Mouse (Mus musculus) lung, postnatal 14 days (tissue): ENCODE measurements at regions not wholly inside any gene's neighbourhood (a gene's known extent, or its start where the extent isn't known, plus 50 kb on each side); places are given as distances from the start of the nearest gene placed in this dataset.

Experiments
- DNase-seq: peaks from one replicate; pipeline ENCODE4 v3.0.0; 2021

DNA sequence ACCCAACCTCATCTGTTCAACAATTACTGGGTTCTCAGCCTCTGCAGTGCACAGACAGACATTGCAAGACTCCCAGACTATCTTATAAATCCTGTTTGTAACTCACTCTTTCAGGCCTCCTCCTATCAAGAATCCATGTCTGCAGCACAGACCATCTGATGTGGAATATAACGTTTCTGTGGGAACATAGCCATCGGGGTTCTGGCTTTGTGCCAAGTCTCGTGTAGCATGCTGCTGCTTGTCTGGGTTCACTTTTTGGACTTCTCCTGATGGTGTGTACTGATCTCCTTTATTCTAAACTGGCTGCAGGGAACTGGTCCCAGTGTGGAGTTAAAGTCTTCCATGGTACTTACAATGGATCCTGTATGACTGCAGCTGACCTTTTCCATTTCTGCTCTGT is 418.0 kb upstream of the Cdh4 start:
- DNase-seq: no peak

DNA sequence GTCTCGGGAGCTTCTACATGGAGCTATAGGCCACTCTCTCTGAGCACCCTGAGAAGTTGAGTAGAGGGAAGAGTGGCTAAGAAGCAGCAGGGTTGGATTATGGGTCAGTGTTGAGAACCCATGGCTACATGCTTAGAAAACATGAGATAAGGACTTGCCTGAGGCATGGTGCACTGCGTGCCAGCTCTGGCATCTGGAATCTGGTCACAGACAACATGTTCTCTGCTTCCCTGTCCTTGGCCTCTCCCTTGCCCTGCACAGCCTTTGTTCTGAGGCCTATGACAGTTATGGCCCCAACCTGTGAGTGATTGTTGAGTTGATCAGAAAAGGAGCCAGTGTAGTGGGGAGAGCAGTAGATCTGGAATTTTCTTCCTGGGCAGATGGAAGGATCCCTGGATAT is 409.1 kb upstream of the Cdh4 start:
- DNase-seq: no peak

DNA sequence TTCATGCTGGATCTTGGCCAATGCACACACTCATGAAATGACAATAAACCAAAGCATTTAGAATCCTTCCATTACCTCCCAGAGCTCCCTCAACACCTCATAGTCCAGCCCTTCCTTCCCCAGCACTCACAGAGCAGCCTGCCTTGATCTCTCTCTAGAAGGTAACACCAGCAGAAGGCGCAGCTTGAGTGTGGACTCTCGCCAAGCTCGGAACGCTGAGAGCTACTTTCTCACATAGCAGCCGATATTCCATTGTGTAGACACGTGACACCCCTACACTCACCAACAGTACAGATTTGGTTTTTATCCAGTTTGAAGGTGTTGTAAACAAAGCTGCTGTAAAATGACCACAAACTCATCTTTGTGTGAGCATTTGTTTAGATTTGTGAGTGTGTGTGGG is 406.8 kb upstream of the Cdh4 start:
- no peak for DNase-seq

DNA sequence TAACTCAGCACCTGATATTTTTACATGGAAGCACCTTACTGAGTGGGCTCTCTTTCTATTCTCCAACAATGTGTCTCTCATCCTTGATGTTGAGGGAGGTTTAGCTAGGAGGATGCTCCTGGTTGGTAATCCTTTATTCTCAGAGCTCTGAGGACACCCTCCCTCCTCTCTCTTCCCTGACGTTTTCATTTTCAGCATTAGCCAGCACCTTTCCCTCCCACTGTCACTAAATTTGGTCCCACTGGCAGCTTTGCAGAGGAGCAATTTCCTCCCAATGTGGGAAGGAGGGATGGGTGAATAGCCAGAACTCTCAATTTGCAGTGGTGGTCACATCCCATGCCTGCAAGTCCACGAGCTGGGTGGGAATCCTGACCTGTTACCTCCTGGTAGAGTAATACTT is 402.5 kb upstream of the Cdh4 start:
- no peak for DNase-seq

DNA sequence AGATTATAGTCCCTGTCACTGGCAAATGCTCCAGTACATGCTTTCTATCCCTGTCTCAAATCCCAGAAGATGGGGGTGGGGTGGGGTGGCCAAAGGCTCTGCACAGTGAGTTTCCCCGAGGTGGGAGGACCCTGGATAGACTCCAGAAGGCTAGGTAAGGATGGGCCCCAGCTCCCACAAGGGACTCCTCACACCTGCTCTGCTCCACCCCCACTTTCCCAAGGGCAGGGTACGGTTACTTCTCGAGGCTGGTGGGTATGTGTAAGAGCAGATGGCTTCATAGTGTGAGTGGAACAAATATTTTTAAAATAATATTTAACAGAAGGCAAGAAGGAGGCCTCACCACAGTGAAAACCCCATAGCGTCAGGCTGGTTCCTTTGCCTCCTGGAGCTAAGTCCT is 398.6 kb upstream of the Cdh4 start:
- DNase-seq: no peak

DNA sequence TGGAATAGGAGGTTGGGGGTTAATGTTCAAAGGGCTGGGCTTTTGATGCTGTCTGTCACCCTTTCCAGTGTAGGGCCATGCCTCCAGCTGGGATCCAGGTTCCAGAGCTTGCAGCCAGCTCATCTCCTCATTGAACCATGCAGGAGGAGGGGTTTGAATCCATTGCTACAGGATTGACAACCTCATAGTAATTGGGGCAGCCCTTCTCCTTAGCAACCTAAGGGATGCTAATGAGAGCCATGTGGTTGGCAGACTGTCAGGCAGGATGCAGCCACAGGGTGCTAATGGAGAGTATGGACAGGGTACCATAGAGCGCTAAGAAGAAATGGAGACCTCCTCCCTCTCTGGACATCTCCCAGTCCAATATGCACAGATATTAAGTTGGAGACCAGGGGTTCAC is 396.9 kb upstream of the Cdh4 start:
- DNase-seq: no peak

DNA sequence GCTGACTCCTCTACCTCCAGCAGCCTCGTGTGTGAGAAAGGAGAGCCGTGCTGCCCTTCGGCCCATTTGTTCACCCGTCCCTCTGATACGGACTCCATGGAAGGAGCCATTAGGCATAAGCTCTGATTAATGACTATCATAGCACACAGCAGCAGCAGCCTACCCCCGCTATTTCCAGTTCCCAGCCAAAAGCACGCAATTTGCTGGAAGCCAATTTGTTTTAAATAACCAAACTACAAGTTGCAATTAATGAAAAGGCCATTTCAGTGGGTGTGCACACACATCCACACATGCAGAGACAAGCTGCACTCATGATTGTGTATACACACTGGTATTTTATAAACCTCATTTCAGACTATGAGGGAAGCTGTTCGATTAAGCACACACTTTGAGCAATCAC is 387.8 kb upstream of the Cdh4 start:
- DNase-seq: no peak

DNA sequence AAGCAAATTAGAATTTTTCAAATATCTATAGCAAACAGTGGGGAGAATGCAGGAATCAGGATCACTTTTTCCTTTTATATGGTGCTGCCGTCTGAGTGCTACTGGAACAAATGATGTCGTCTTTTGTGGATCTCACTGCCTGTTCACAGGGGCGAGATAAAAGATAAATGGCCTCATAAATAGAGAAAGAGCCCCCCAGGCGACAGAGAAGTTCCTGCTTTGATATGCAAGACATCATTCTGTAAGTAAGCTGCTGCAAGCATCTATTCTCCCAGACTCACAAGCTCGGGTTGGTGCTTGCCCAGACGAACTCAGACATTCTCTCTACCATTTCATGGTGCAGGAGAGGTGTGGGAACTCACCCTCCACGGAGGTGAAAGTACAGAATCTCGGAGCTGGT is 377.6 kb upstream of the Cdh4 start:
- no peak for DNase-seq

DNA sequence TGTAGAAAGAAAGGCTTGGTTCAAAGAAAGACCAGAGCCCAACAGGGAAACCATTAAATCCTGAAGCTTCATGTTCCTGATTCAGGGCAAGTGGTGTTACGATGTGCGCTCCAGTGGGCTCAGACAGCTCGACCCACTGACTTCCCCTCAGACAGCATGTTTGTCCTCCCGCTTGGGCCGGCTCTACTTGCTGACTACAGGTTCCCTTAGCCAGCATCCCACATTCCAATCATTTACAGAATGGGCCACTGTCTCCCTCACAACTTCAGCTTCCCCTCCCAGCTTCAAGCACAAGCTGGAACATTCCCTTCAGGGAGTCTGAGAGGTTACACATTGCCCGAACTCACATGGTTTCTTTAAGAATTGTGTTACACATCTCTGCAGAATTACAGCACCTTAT is 372.7 kb upstream of the Cdh4 start:
- no peak for DNase-seq

DNA sequence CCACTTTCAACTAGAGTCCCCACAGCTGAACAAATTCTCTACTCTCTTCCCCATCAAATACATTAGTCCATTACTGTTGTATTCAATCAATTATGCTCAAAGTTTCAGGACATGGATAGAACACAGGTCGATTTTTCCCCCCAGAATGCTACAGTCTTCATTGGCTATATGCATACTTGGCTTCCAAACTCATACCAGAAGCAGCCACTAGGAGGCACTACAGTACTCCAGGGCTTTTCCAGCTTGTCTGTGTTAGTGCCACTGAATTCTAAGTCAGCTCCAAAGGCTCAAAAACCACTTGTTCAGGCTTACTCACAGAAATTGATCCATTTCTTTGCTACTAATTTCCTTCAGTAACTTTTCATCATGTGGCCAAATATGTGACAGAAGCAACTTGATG is 371.9 kb upstream of the Cdh4 start:
- peak; percentile 45 for DNase-seq

DNA sequence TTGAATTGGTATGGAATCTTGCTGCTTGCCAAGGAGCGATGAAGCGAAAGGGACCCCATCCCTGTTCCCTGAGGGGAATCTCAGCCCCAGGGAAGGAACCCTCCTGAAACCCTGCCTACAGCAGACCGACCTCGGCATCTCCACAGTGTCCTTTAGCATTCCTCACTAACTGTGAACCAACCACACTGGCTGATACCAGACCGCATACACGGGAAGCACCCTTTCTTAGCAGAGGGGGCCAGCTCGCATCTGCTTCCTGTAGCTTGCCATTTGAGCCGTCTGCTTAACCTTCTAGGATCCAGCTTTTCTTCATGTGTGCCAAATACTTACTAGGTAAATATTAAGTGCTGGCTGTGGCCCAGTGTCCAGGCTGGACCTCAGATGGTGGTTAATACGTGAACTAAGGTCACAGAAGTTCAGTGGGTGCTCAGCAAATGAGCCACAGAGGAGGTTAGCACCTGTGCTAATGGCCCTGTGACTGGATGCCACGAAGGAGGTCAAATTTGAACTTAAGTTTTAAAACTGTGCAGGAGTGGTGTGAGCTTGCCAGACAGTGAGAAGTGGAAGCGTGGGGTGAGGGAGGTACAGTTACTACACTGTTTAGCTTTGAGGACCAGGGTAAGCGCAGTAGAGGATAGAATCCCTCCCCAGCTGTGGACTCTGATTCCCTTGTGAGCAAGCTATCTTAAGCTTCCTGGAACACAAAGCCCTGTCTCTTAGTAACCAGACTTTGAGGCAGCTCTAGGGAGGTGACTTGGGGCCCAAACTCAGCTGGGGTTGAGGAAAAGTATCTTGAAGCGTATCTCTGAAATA is 361.6 kb upstream of the Cdh4 start:
- no peak for DNase-seq

DNA sequence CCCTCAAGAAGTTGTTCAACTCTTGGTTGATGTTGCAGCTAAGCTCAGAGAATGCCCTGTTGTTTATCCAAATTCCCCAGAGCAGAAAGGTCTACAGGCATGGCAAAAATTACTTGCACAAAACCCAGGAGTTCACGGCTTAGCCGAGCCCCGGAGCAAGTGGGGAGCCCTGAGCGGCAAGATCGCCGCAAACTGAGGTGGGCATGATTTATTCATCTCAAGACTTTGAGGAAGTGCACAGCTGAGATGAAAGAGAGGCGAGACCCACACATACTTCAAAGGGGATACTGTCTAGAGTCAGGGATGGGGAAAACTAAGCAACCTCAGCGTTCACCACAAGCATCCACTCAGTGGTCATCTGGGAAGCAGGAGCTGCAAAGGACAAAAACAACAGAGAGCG is 355.3 kb upstream of the Cdh4 start:
- DNase-seq: no peak

DNA sequence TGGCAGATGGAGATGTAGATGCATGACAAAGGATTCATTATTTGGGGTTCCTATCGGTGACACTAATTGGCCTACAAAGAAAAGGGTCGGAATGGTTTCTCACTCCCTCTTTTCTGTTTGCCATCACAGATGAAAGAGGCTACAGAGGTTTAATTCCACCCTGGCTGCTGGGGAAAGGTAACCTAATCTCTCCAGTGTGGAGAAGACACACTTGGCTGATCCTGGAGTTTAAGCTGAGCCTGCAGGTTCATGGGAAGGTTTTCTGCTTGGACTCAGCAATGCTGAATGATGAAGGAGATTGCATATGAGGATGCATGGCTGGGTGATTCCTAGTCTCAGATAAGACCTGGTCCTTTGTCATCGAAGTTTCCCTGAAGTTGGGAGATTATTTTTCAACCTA is 350.8 kb upstream of the Cdh4 start:
- no peak for DNase-seq

DNA sequence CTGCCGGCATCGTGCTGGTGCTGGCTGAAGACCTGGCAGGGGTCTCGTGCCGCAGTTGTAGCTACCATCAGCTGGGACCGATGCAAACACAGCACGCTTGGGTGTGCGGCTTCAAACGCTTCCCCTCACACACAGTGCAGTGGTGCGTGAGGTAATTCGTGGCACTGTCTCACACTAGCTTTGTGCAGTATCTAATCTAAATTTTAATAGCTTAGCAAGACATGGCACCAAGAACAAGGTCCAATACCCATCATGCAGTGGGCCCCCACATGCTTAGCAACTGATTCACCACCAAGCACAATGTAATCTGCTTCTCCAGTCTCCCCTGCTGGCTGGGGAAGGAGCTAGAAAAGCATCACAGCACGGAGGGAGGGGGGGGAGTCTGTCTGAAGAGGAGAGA is 348.2 kb upstream of the Cdh4 start:
- no peak for DNase-seq

DNA sequence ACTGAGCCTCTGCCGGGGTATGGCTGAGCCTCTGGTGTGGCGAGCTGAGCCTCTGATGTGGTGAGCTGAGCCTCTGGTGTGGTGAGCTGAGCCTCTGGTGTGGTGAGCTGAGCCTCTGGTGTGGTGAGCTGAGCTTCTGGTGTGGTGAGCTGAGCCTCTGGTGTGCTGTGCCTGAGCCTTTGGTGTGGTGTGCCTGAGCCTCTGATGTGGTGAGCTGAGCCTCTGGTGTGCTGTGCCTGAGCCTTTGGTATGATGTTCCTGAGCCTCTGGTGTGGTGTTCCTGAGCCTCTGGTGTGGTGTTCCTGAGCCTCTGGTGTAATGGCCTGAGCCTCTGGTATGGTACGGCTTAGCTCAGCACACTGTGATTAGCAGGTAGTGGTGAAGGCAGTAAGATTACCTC is 346.2 kb upstream of the Cdh4 start:
- DNase-seq: no peak

DNA sequence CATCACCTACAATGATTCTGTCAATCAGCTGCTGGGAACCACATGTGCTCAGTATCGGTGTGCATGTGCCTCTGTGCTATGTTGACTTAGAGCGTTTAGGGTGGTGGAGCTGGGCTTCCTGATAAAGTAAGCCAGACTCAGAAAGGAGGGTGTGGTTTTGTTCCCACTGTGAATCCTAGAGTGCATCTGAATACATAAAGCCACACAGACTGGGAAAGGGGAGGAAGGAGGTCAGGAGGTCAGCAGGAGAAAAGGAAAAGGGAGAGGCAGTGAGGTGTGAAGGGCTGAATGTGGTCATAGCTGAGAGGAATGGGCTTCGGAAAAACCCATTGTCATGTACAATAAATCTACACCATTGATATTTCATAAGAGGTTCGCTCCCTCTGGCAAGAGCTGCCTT is 345.4 kb upstream of the Cdh4 start:
- DNase-seq: no peak

DNA sequence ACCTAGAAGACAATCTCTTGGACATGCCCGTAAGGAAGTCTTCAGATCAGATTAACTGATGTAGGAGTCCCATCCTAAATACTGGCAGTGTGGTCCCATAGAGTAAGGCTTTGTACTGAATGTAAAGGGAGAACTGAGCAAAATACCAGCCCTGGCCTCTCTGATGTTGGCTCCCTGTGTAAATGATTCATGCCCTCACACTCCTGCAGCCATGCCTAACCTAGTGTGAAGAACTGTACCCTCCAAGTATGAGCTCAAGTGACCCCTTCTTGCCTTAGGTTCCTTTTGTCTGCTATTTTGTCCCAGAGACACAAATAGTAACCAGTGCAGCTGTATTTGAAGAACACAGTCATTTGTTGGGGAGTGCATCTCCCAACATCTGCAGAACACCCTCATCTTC is 342.4 kb upstream of the Cdh4 start:
- no peak for DNase-seq

DNA sequence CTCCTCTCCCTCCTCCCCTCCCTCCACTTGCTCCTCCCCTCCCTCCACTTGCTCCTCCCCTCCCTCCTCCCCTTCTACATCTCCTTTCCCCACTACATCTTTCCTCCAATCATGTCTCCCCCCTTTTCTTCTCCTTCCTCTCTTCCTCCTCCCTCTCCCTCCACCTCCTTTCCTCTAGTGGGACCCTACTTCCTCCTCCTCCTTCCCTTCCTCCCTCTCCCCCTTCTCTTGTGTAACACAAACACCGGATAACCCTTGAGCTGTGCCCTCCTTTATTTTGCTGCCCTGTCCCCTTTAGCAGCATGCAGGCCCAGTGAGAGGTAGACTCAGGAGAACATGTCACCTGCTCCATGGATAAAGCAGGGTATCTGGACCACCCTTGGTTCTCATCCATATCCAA is 339.1 kb upstream of the Cdh4 start:
- DNase-seq: no peak

DNA sequence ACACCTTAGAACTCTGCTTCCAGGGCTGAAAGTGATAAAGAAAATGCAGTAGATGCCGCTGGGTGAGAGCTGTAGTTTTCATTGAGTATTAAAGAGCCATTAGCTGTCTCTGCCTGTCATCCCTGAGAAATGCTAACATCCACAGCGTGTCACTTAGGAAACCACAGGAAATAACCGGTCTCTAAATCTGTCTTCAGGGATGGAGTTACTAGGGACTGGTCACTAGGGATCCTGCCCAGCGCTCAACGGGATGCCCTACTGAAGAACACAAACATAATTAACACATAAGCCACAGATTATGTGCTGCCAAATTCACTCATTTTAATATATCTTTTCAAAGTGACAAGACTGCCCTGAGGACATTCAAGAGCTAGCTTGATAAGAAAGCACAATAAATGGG is 329.3 kb upstream of the Cdh4 start:
- no peak for DNase-seq

DNA sequence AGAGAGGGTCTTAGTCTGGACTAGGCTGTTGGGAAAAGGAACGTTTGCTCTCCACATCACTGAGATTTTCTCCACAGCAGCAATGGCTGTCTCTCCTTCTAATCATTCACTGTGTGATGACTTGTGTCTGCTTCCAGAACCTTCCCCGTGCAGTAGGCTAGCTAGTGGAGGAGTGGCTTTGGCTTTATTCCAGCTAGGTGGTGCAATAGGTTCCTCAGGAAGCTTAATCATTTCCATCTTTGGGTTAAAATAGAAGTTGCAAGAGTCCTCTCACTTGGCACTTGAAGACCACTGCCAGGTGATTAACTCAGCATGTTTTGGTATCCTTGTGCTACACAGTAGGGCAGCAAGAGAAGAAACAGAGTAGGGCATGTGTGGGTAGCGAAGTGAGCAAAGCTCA is 314.2 kb upstream of the Cdh4 start:
- no peak for DNase-seq

DNA sequence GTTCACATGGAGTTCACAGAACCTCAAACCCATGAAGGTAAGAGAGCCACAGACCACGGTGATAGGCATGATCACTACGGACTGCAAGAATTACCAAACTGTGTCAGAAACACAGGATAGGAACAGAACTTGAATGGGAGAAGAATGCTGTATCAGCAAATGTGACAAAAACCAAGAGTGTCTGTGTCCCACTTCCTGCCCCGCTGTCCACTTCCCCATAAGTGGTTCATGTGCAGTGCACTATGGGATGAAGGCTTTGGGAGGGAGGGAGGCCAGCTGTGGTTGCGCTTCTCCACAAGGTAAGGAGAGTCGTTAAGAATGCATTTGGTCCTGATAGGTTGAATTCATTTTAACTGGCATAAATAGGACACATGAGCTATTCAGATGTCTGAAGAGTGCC is 313.8 kb upstream of the Cdh4 start:
- DNase-seq: no peak

DNA sequence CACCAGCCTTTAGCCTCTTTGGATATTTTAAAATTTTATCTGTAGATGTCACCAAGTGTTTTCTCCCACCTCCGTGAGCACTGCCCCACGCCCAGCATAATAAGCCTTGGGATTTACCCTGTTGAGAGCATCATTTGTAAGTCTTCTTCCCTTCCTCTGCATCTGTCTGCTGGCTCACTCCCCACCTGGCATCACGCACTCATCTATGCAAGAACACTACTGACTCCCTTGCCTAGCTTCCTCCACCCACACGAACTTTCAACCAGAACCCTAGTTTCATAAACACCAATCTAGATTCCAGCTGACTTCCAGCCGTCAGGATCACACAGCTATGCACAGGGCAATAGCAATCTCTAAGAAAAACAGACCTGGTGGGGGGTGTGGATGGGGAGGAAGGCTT is 311.2 kb upstream of the Cdh4 start:
- DNase-seq: no peak

DNA sequence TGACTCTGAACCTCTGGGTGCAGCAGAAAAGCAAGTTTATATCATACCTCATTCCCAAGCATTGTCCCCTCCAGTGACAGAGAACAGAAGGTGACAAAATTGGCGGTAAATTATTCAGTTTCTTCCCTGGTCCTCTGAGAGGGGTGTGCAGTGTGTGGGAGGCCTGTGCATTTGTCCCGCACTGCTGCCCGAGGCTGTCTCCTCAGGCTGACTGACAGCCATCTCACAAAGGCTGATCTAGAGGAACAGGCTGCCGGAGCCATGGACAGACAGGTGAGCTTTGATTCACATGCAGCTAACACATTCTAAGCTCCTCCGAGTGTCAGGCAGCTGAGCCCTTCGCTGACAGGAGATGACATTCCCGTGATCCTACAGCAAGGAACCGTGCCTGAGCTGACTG is 299.9 kb upstream of the Cdh4 start:
- DNase-seq: no peak

DNA sequence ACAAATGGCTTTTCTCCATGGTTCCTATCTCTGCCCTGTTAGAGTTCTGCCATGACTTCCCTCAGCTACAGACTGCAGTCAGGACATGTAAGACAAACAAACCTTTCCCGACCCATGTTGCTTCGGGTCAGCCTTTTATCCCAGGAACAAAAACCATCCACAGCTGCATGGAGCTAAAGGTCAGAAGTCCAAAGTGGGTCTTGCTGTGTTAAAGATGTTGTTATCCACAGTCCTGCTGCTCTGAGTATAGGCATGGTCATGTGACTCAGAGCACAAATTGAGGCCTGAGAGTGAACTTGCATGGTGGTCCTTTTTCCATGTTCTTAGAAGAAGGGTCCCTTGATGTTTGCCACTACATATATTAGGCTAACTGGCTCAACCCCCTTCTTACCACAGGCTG is 296.5 kb upstream of the Cdh4 start:
- DNase-seq: no peak

DNA sequence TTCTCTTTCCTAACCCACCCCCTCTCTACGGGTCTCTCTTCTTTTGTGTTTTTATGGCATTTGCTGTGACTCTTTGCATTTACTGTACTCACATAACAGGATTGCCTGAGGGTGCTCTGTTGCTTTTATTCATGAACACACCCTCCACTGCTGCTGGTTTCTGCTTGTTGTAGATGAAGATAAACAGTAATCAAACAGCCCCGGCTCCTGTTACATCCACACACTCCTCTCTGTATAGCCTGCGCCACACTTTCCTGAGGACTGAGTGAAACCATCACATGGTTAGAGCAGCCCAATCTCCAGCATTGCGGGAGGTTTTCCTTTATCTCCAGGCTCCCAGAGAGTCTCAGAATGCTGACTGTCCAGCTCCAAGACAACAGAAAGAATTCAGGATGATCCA is 296.0 kb upstream of the Cdh4 start:
- DNase-seq: no peak

DNA sequence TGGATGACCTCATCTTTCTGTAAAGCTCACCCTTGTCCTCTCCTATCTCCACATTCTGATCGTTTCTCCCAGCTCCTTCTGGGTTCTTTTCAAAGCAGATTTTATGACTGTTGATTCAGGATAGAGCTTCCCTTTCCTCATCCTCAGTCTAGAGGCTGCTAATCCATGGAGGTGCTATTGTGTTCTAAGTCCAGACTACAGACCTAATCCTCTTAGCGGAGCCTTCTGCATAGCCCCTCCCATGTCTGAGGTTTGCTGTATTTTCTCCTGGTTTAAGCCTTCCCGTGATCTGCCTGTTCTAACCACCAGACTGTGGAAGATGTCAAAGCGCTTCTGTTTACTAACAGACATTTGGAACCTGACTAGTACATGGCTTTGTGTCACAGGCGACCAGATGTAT is 294.0 kb upstream of the Cdh4 start:
- DNase-seq: no peak
